Comparison of ENCODE assay signal across 8 mouse cellular contexts in genomic region chrX:7322288-7322687, GRCm38 (mm10). TPM values are rescaled to one million over a fixed set of nuclear protein-coding genes. Genes with fewer than 3 reads are reported as not detected.
DNase-seq lines count a peak whose midpoint lies in the region; ATAC-seq and TF ChIP-seq lines count a peak whose summit lies in the region.

No protein-coding gene starts in this region.

- no peak overlapping the region for H3K4me3 ChIP-seq in kidney, adult 2 months (ENCODE audit: insufficient read depth, low read depth, low read length)
- no peak overlapping the region for H3K4me3 ChIP-seq in kidney, embryonic 16.5 days (ENCODE audit: low read length)
- H3K4me3 ChIP-seq in liver, embryonic 14.5 days (ENCODE audit: insufficient read depth in 1 of 2, low read depth in 2 of 2, low read length in 2 of 2) = no peak overlapping the region

- H3K27me3 ChIP-seq in kidney, adult 2 months (replicated peaks; ENCODE audit: control insufficient read depth, insufficient read depth, low read length) = no peaks in the 10 kb centered on the region
- H3K27me3 ChIP-seq in kidney, embryonic 16.5 days (ENCODE audit: insufficient read depth, low read length) = no peaks in the 10 kb centered on the region
- H3K27me3 ChIP-seq in liver, embryonic 14.5 days (ENCODE audit: control insufficient read depth, insufficient read depth, low read length) = no peaks in the 10 kb centered on the region

- peak; percentile 50 for DNase-seq in kidney, adult 2 months
- peak; percentile 48 to 59 for DNase-seq in adrenal gland, adult 18-20 months (ENCODE audit: low spot score in 2 of 2)
- peak; percentile 42 for DNase-seq in embryo, embryonic 9.5 days (ENCODE audit: extremely low spot score)
- DNase-seq in kidney, postnatal 14 days = peak; percentile 58
- DNase-seq in liver, embryonic 14.5 days (ENCODE audit: low read depth in 3 of 3, low spot score in 3 of 3) = peak in 1 of 3 experiments; percentile 12
- peak; percentile 41 for DNase-seq in right cerebral cortex, adult 18-20 months
- peak; percentile 48 for DNase-seq in urinary bladder, postnatal 25 days (ENCODE audit: low spot score)

- TF ChIP-seq EP300 in liver, embryonic 14.5 days (IDR thresholded peaks at IDR 0.05; ENCODE audit: low read depth) = no peak

- no peaks in the 10 kb centered on the region for H3K36me3 ChIP-seq in kidney, adult 2 months (ENCODE audit: control insufficient read depth, insufficient read depth, low read length)
- H3K36me3 ChIP-seq in kidney, embryonic 16.5 days (ENCODE audit: insufficient read depth, low read length) = no peaks in the 10 kb centered on the region
- no peaks in the 10 kb centered on the region for H3K36me3 ChIP-seq in liver, embryonic 14.5 days (replicated peaks; ENCODE audit: control insufficient read depth, insufficient read depth, low read depth)

- WGBS in kidney, adult 2 months = 6% methylated on average over 5 of the region's 7 CpGs
- WGBS in kidney, embryonic 16.5 days = 20% methylated on average over 7 of the region's 7 CpGs
- WGBS in liver, embryonic 14.5 days (ENCODE audit: insufficient replicate concordance) = 5% methylated on average over 7 of the region's 7 CpGs

- no peaks in the 10 kb centered on the region for H3K9me3 ChIP-seq in kidney, embryonic 16.5 days (ENCODE audit: low read length)
- H3K9me3 ChIP-seq in liver, embryonic 14.5 days (ENCODE audit: control insufficient read depth, low read length) = no peaks in the 10 kb centered on the region

- no peaks in the 10 kb centered on the region; the same call in 1 of the 2 replicates for H3K4me1 ChIP-seq in kidney, adult 2 months (ENCODE audit: control insufficient read depth, insufficient read depth, low read length)
- no peaks in the 10 kb centered on the region for H3K4me1 ChIP-seq in kidney, embryonic 16.5 days (ENCODE audit: insufficient read depth, low read length)
- no peaks in the 10 kb centered on the region for H3K4me1 ChIP-seq in liver, embryonic 14.5 days (replicated peaks; ENCODE audit: control insufficient read depth in 2 of 2, insufficient read depth in 2 of 2, low read length in 1 of 2)

- peak; percentile 63 for TF ChIP-seq CTCF in kidney, adult 2 months (conservative IDR thresholded peaks at IDR 0.05; ENCODE audit: insufficient read depth, insufficient read length, low read depth, low read length)
- TF ChIP-seq CTCF in liver, embryonic 14.5 days (IDR thresholded peaks at IDR 0.05; ENCODE audit: low read depth) = peak; percentile 72

- no peak for TF ChIP-seq POLR2A in kidney, adult 2 months (IDR thresholded peaks at IDR 0.05; ENCODE audit: low read depth, low read length)

- H3K27ac ChIP-seq in kidney, adult 2 months (ENCODE audit: insufficient read depth, low read depth, low read length) = no peak overlapping the region
- H3K27ac ChIP-seq in kidney, embryonic 16.5 days (ENCODE audit: low read length) = no peak overlapping the region
- no peak overlapping the region for H3K27ac ChIP-seq in liver, embryonic 14.5 days

- ATAC-seq in kidney, embryonic 16.5 days (ENCODE audit: low FRiP score, low TSS enrichment) = no peak
- ATAC-seq in liver, embryonic 14.5 days (ENCODE audit: insufficient read depth) = no peak

- H3K4me2 ChIP-seq in kidney, embryonic 16.5 days (replicated peaks; ENCODE audit: low read depth, low read length) = no peak overlapping the region
- H3K4me2 ChIP-seq in liver, embryonic 14.5 days (ENCODE audit: low read depth) = no peak overlapping the region

- H3K9ac ChIP-seq in kidney, embryonic 16.5 days (replicated peaks; ENCODE audit: low read length) = no peak overlapping the region
- no peak overlapping the region for H3K9ac ChIP-seq in liver, embryonic 14.5 days (replicated peaks)

RNA-seq across cellular contexts. Expression of gene Clcn5, which starts 3.1 kb away (rescaled TPM):
- 19.1 and 20.4 TPM in 2 replicates for polyA plus RNA-seq in kidney, adult 2 months (2012; rRNA removed)
- polyA plus RNA-seq in kidney, embryonic 16.5 days (2015; fragmentation: Nextera tagmentation; extraction: Ambion mirVana) = 15.2 and 17.0 TPM in 2 replicates
- total RNA-seq in adrenal gland, adult 18-20 months (2021) = 10 to 100 TPM; 18.7 to 33.5 TPM
- polyA plus RNA-seq in liver, embryonic 14.5 days (2012; rRNA removed) = 1.6 and 2.2 TPM in 2 replicates
- 3.4 and 4.2 TPM in 2 replicates for polyA plus RNA-seq in liver, embryonic 14.5 days (2014; fragmentation: Nextera tagmentation; extraction: Ambion mirVana)

RNA-seq across cellular contexts. Expression of gene Usp27x, which starts 53.3 kb away (rescaled TPM):
- polyA plus RNA-seq in kidney, adult 2 months (2012; rRNA removed) = 0.88 and 0.90 TPM in 2 replicates
- 0.61 and 0.62 TPM in 2 replicates for polyA plus RNA-seq in kidney, embryonic 16.5 days (2015; fragmentation: Nextera tagmentation; extraction: Ambion mirVana)
- total RNA-seq in adrenal gland, adult 18-20 months (2021) = 10 to 100 TPM; 18.1 to 23.5 TPM
- polyA plus RNA-seq in liver, embryonic 14.5 days (2012; rRNA removed) = 0.12 and 0.26 TPM in 2 replicates
- polyA plus RNA-seq in liver, embryonic 14.5 days (2014; fragmentation: Nextera tagmentation; extraction: Ambion mirVana) = 0.05 TPM in 1 of 2 replicates, not detected in the other
